Mouse (Mus musculus) 3134 (cell line): ENCODE measurements around the gene Trim44.
A peak's percentile ranks its signal among the peaks of the same experiment; 100 is the strongest.

ENCODE experiments used
- DNase-seq: peaks from one replicate; pipeline ENCODE4 v3.0.0-alpha.2; 2011; ENCODE audit warnings: low spot score; ENCODE audit not compliant: insufficient read length; ENCODE audit errors: extremely low read depth

Trim44 gene

GRCm38 (mm10) chr2:102406324-102407304 lies 1.0 kb downstream of the Trim44 start:
- DNase-seq: no peak

GRCm38 (mm10) chr2:102403982-102404381 lies 3.6 kb downstream of the Trim44 start:
- DNase-seq: no peak

- no peak for DNase-seq
Measured at GRCm38 (mm10) chr2:102403306-102403705, 4.3 kb downstream of the Trim44 start.

DNA sequence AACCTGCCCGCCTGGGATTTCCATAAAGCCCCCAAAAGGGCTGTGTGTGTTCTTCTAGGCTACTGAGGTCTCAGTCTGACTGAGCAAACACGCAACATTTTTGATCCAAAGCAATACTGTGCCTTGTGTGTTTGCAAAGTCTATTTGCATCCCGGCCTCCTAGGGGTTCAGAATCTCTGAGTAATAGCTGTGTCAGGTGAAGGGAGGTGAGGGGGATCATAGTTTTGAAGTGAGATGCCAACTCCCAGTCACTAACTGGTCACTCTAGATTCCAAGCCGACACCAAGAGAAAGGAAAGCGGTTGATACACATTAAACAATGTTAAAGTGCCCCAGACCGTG lies 6.3 kb downstream of the Trim44 start:
- DNase-seq: no peak

DNA sequence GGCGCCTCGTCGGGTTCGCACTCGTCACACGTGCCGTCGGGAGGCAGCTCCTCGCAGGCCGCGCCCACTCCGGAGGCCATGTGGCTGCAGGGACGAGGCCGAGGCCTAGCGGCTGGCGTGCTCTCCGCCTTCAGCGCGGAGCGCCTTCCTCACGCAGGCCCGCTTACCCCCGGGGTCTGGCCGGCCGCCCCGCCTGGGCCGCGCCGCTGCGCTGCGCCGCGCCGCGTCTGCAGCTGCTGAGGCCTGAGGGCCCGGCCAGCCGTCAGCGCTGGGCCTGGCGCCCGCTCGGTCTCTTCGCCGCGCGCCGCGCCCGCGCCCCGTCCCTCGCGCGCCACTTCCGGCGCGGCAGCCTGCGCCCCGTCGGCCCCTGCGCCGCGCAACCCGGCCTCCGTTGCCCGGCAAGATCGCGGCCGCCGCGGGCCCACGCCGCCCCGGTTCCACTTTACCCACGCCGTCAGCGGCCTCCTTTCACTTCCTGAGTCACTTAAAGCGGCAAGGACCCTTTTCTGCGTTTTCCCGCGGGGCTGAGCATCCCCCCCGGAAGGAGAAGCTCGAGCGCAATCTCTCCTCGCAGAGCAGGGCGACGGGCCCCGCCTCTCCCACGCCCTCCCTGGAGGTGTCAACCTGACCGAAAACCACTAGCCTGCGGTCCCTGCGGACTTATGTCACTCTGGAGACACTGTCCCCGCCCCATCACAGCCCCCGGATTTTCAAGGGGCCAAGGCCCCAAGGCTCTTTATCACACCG lies 6.8 kb downstream of the Trim44 start:
- peak; percentile 88 for DNase-seq

- DNase-seq: peak; percentile 4
Measured at GRCm38 (mm10) chr2:102399864-102400604, 7.6 kb downstream of the Trim44 start.

- no peak for DNase-seq
Measured at GRCm38 (mm10) chr2:102396493-102396892, 11.1 kb downstream of the Trim44 start.

DNA sequence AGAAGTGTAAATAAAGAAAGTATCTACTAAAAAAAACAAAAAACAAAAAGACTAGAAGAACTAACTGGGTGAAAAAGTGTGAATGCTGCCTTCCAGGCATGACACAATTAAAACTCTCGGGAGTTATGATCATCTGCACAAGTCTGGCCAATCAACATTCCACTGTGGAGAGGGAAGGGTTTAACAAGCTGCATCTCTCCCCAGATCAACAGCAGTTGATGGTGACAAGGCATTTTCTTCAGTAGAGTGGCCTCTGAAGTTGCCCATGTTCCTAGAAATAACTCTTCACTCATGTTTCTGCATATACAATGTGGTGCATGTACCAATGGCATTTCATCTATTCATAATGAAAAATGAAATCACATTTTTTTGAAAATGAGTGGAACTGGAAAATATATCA lies 14.2 kb downstream of the Trim44 start:
- no peak for DNase-seq

- DNase-seq: no peak
Measured at GRCm38 (mm10) chr2:102385328-102385902, 22.2 kb downstream of the Trim44 start.

- no peak for DNase-seq
Measured at GRCm38 (mm10) chr2:102384496-102384895, 23.1 kb downstream of the Trim44 start.

DNA sequence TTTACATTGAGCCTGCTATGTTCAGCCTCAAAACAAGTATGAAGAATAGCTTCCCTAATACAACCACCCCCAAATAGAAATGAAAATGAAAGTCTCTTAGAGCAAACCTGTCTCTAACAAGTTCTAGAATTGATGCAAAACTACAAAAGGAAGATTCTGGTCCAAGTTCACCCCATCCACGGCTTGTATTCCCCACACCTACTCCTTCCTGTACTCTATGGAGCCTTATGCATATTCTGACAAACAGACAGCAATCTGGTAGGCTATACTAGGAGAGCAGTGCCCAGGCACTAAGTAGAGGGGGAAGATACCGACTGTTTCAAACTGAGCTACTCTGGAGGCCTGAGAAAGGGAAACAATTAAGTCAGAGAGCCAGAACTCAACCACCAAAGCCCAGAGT lies 23.6 kb downstream of the Trim44 start:
- no peak for DNase-seq

GRCm38 (mm10) chr2:102383069-102383834 lies 24.4 kb downstream of the Trim44 start:
- no peak for DNase-seq

DNA sequence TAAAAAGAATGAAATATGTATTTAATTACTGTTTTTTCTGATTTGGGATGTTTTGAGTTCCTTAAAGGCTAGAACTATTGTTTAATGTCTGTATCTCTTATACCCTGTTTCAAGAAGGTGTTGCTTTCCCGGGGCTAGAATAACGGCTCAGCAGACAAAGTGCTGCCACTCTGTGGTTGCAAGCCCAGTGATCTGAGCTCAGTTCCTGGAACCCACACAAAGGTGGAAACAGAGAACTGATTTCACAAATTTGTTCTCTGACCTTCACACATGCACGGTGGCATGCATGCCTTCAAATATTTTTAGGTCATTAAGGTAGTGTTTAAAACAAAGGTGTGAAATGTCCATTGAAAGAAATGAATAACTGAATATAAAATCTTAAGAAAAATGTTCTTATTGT lies 25.1 kb downstream of the Trim44 start:
- DNase-seq: no peak

DNA sequence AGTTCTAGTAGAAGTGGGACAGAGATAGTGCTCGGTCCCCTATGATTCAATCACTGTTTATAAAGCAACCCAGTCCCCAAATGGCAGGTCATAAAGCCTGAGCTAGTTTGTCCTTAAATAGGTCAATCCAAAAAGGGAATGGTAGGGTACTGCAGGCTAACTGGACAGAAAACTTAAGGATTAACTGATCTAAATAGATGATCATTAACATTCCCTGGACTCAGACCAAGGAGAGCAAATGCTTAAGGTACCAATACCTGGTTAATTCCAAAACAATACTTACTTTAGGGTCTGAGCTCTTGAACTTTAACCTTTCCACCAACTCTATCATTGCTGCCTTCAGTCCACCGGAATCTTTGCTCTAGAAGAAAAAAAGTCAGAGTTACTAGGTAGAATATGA lies 27.0 kb downstream of the Trim44 start:
- no peak for DNase-seq

DNA sequence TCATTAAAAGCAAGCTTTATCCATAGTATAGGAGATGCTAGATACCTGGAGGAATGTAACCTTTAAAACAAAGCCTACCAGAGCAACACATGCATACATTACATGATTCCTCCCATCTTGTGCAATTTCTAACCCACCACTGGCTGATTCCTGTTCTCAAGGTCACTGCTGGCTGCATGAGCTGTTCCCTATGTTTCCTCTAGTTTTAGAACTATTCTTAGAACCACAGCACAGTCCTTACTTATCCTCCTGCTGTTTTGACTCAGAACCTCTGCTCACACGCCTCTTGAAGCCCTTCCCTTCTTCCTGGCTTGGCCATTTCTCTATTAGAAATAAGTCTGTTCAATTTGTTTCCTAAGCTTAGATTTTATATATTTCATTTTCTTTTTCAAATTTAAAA lies 28.7 kb downstream of the Trim44 start:
- DNase-seq: no peak

- DNase-seq: no peak
Measured at GRCm38 (mm10) chr2:102378381-102378780, 29.2 kb downstream of the Trim44 start.

DNA sequence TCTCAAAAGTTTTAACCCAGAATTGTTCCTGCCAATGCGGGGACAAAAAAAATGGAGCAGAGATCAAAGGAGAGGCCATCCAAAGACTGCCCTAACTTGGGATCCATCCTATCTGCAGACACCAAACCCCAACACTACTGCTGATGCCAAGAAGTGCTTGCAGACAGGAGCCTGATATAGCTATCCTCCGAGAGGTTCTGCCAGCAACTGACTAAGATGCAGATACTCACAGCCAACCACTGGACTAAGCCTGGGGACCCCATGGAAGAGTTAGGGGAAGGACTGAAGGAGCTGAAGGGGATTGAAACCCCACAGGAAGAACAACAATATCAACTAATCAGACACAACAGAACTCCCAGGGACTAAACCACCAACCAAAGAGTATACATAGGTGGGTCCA lies 30.3 kb downstream of the Trim44 start:
- no peak for DNase-seq

DNA sequence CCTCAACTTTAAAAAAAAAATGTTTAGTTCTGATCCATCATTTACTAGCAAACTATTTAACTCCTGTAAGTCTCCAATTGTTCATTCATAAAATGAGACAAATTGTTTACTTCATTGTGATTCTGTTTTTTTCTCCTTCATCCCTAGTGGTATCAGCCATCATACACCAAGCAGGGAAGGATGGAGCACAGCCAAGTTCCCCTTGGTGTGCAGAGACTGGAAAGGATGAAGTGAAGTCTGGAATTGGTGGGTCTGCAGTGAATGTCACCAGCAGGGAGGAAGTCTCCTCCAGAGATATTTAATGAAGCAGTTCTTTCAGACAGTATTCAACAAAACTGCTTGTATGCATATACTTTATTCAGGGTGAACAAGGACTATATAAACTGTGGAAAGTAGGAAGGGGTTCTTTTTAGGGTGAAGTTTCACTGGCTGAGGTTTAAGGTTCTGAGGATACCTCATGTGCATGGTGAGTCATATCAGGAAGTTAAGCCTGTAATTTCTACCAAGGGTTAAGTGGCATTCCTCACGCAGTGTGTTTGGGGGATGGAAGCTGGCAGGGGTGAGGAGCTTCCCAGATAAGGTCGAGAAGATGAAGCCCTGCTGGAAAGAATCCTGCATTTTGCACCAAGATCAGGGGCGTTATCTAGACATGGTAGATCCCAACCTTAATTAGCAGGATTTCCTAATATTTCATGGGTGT lies 34.1 kb downstream of the Trim44 start:
- no peak for DNase-seq

DNA sequence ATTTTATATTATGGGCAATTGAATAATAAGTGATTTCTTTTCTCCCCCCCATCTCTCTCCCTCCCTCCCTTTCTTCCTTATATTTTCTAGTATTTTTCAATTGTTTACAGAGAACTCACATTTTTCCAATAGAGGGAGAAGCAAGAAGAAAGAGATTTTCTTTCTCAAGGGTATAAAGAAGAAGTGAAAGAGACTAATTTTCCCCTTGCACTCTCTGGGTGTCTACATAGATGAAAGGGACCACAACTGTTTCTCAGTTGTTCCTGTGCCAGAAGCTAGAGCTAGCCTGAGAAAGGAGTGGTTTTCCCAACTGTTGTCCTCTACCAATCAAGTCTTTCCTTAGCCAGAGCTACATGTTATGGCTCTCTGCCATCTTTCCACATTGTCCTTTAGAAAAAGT lies 34.9 kb downstream of the Trim44 start:
- DNase-seq: no peak

DNA sequence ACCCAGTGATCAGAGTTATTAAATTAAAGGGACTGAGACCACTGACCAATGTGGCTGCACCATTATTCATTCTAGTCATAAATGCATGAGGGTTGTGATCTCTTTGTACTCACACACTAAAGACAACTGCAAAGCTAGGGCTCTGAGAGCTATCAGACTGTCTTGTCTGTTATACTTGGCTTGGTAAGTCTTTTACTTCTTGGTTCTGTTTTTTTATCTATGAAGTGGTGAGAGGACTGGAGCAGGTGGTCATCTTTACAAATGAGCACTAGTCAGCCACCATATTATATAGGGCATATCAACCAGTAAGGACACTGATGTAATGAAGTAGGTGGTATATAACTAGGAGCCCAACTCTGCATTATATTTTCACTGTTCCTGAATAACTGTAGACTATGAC lies 36.3 kb downstream of the Trim44 start:
- no peak for DNase-seq
